Mouse (Mus musculus): ENCODE results near the gene Palmd. TPM values are rescaled to one million over a fixed set of nuclear protein-coding genes. Genes with fewer than 3 reads are reported as not detected.

Palmd gene
- polyA plus RNA-seq, 1 experiment, result not detected

DNA sequence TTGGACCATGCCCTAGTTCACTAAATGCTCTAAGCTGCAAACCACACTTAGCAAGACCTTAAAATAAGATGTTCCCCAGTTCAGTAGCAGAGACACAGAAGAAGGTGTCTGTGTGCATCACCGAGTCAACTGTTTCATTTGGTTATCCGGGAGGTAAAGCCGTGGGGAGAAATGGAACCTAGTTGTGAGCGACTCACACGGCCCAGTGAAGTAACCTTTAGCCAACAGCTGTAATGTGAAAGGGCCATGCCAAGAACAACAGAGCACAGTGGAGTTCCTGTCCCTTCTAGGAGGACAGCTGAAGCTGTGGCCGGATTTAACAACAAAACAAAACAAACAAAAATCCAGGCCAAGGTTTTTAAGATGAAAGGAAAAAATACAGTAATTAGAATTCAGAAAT, 2.0 kb downstream of the Palmd start:
- TF ChIP-seq GATA1 (IDR thresholded peaks at IDR 0.05; ENCODE audit: low read length), result no peak

DNA sequence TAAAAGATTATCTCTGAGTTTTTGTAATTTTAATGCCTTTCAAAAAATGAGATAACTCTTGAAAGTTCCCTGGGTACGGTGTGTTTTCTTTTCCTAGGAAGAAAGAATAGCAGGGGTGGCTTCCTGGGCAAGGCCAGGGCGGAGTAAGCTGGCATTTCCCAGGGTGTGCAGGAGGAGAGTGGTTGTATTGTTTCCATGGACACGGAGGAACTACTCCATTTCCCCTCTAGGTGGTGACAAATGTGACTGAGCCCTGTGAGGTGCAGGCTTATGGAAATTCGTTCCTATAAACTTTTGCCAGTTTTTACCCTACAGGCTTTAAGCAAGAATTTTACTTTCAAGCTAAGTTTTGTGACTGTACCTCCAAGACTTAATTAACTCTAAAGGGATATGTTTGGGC, 2.6 kb downstream of the Palmd start:
- TF ChIP-seq GATA1 (IDR thresholded peaks at IDR 0.05; ENCODE audit: low read length), result no peak

DNA sequence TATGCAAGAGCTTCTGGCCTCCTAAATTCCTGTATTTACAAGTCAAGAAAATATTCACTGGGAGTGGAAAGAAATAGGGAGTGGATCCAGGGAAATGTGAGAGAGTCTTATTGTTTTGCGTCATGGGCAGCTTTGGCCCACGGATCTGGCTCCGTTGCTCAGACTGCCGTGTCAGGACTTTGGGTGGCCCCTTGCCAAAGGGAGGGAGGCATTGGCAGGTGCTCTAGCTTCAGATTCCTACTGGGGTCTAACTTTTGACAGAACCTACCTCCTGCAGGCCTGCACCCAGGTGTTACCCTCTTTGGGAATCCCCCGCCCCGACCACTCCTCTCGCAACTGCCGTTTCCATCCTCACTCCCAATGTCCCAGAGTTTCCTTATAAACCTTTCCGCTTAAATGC, 4.4 kb downstream of the Palmd start:
- TF ChIP-seq GATA1 (IDR thresholded peaks at IDR 0.05; ENCODE audit: low read length), result no peak

DNA sequence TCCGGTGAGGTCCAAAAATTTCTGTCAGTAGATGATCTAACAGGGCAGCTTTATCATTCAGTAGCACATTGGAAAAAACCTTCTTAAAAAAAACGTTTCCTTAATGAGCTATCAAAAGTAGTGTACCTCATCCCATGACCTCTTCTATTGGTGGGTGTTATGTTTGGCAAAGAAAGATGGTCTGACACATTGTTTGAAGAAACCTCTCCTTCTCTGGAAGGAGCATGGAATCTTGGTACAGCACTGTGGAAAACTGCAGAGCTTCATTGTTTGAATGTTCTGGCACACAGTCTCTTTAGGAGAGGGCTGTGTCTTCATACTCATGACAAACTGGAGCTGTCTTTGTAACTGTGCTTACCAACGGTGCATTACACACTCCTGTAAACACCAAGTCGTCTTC, 5.6 kb downstream of the Palmd start:
- no peak for TF ChIP-seq GATA1 (IDR thresholded peaks at IDR 0.05; ENCODE audit: low read length)

DNA sequence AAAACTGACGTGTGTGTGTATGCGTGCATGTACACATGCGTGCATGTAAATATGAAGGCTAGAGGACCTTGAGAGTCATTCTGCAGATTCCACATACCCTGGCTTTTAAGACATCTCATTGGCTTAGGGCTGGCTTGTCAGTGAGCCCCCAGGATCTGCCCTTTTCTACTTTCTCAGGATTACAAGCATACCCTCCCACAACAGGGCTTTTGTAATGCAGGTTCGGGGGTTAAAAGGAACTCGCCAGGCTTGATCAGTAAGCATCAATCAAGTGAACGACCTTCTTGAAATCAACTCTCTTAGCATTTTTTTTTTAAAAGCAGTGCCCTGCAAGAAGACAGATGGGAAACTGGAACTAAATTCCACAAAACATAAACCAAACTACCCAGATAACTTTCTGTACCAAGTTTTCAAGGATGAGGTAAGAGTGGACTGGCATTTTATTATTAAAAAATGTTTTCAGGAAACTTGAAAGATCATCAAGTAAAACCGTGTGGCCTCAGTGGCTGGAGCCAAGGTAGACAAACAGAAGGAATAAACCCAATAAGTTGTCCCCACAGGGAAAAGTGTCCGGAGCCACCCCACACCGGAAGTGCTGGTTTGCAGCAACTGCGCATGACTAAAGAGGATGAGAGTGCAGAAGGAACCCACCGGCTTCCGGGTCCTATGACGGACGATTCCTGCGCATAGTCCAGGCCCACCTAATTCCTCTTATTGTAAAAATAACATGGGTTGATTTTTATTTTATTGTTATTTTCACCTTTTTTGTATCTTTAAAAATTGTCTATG, 7.2 kb downstream of the Palmd start:
- TF ChIP-seq GATA1 (IDR thresholded peaks at IDR 0.05; ENCODE audit: low read length), result no peak

DNA sequence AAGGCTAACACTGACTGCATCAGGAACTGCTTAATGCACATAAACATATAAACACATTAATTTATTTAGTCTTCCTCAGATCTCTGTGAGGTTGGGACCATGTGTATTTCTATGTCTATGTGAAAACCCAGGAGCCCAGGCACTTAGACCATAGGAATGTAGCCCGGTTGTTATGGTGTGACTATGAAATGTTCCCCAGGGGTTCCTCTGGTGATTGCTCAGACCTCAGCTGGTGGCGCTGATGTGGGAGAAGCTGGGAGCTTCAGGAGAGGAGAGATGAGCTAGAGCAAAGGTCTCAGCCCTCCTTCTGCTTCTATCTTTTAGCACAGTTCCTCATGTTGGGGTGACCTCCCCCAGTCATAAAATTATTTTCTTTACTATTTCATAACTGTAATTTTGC, 8.4 kb downstream of the Palmd start:
- TF ChIP-seq GATA1 (IDR thresholded peaks at IDR 0.05; ENCODE audit: low read length), result no peak

DNA sequence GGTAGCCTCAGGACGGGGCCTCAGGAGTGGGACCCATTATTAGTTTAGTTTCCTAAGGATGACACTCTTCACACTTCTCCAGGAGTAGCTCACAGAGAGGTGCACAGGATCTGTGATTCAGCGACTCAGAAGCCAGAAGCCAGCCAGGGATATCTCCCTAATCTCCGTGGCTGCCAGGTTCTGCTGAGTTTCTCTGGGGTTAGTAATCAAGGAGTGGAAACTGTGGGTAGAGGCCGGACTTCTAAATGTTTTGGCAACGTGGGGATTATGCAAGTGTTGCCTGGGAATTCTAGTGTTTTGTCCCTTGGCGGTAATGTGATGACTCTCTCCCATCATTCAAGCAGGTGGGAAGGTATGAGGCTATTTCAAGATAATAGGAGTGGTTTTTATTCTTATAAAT, 13.7 kb downstream of the Palmd start:
- no peak for TF ChIP-seq GATA1 (IDR thresholded peaks at IDR 0.05; ENCODE audit: low read length)

DNA sequence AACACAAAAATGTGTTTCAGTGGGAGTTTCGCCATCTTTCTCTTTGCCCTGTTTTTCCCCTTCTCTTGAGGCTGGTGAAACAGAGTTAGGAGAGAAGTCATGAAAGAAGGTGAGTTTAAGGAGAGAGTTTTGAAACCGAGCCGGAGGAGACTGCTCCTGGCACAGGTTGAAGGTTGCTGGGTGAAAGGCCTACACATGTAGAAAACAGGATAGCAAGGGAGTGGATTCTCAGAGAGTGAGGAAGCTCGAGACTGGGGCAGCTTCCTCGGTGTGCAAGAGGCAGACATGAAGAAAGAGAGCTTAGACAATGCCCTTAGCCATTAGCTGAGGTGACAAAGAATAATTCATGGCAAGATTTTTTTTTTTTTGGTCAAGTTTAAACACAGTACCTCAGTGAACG, 15.4 kb downstream of the Palmd start:
- no peak for TF ChIP-seq GATA1 (IDR thresholded peaks at IDR 0.05; ENCODE audit: low read length)

DNA sequence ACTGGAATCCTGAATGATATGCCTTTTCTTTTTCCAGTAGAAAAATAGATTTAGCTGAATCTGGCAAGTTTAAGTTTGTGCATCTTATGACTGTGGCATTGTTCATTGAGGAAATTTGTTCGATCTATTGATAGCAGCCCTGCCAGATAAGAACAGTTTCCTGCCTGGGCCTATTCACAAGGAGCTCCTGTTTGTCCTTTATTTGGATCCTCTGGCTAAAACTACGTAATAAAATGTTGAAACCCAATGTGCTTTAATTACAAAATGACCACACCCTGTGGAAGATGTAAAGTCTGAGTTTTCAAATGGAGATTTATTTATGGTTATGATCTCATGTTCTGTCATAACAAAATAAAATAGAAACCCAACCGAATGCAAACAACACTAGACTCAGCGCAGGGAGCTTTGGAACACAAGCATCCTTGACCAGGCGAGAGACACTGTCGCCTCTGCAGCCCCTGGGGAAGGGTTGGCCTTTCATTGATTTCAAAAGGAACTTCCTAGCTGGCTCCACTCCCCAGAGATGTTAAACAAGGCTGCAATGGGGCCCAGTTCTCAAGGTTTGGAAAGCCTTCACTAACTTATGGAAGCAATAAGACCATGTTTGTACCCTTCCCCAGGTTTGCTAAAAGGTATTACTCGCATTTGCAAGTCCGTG, 16.4 kb downstream of the Palmd start:
- no peak for TF ChIP-seq GATA1 (IDR thresholded peaks at IDR 0.05; ENCODE audit: low read length)

DNA sequence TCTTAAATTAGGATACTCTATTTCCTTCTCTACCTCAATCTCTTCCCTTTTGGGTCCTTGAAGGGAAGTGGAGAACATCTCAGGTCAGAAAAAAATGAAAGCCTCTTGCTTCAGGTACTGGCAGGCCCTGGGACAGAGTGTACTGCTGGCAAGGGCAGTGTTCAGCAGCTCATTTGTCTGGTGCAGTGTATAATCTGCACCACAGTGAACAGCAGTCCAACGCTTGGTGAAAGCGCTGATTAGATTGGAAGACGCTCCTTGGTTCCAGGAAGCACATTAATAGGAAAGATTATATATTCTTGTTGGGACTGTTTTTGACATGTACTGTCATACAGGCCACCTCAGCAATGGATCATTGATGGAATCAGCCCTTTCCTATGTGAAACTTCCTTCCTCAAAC, 17.3 kb downstream of the Palmd start:
- TF ChIP-seq GATA1 (IDR thresholded peaks at IDR 0.05; ENCODE audit: low read length), result no peak

DNA sequence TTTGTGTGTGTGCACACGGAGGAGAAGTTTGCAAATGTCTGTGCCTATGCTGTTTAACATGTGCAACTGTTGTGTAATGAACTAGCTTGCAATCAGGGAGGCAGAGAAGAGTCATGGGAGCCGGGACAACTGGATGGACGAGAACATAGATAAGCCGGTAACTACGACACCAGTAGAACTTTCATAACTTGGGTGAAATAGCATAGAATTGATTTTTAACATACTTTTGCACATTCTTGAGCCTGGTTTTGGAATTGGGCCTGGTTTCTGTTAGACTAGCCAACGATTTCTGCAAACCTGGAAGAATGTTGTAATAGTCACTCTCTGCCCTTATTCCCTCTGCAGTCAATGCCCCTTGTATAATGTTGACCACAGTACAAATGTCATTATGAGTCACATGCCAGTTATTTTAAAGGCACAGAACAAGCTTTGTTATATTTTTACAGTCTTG, 18.1 kb downstream of the Palmd start:
- TF ChIP-seq GATA1 (IDR thresholded peaks at IDR 0.05; ENCODE audit: low read length), result no peak

DNA sequence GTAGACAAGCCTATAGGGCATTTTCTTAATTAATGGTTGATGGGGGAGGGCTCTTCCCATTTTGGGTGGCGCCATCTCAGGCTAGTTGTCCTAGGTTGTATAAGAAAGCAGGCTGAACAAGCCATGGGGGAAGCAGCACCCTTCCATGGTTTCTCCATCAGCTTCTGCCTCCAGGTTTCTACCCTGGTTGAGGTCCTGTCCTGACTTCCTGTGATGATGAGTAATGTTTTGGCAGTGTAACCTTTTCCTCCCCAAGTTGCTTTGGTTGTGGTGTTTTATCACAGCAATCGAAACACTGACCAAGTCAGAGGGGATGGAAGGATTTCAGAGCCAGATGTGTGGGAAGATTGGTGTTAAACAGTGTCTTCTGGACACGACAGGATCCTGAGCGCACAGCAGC, 22.3 kb downstream of the Palmd start:
- no peak for TF ChIP-seq GATA1 (IDR thresholded peaks at IDR 0.05; ENCODE audit: low read length)

DNA sequence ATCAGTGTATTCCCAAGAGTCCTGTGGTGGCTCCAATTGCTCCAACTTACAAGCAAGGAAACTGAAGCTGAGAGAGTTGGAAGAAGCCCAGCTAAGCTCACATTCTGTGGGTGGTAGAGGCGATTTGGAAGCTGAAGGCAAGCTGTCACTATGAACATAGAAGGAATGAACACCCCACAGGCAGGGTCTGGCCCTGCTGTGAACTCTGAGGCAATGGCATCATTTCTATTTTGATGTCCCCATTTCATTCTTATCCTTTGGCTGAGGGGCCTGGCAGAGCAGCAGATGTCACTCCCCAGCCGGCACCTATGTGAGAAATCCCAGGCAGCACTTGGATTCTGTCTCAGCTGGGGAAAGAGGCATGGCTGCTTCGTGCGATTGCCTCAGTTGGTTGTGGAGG, 25.4 kb downstream of the Palmd start:
- TF ChIP-seq GATA1 (IDR thresholded peaks at IDR 0.05; ENCODE audit: low read length), result no peak

DNA sequence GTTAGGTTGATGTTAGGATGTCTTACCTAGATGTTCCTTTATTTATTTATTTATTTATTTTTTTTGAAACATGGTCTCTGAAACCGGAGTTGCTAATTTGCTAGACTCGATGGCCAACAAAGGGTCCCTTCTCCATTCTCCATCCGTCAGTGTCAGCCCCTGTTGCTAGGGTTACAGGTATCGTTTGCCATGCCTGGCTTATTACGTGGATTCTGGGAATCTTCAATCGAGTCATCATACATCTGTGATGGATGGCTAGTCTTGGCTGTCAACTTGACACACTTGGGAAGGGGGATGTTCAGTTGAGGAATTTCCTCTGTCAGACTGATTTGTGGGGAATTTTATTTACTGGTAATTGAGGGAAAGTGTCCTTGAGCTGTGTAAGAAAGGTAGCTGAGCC, 26.0 kb downstream of the Palmd start:
- TF ChIP-seq GATA1 (IDR thresholded peaks at IDR 0.05; ENCODE audit: low read length), result no peak

DNA sequence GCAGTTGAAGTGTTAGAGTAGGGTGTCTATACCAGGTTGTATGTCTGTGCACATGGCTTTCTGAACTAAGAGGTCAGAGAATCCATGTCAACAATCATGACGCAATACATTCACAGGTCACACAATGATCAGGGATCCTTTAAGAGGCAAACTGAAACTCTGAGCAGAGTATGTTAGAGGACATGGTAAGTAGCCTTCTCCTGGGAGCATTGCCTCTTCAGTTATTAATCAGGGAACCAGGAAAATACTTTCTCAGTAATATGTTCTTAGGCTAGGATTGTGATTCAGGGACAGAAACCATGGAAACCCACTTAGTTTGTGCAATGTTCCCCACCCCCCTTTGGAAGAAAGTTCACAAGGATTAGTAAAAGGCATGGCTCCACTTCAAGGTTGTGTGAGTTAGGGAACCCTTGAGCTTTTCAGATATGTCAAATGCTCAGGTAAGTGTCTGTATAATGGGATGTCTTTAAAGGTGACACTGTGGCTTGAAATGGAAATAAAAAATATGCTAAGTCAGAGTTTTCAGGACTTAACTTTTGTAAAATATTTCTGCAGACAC, 27.1 kb downstream of the Palmd start:
- TF ChIP-seq GATA1 (IDR thresholded peaks at IDR 0.05; ENCODE audit: low read length), result no peak

DNA sequence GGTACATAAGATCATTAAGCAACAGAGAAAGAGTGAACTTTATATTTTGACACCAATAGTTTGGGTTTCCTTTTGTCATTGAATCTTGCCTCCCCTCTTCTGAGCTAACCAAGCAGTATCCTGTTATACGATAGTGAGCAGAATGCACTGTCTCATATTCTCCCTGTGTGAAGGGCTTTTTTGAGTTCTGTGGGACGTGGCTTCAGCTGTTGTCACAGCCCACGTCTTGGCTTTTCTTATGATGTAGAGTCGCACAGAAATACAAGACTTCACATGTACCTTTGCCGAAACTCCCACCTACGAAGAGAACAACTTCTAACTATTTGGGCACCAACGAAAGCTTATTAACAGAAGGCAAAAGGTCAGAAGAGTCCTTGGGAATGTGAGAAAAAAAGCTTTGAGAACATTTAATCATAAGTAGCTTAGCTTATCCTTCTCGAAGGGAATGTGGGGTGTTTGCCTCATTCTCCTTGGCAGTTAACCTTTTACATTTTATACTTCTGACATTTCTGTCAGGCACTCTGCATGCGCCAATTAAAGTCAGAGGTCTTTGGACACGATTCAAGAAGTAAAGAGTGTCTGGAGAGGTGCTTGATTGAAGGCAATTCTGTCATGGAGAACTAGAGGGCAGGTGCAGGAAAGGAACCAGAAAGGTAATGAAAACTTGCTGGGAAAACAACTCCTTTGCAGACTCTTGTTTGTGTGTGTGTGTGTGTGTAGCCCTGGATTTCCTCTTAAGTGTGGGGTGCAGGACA, 27.8 kb downstream of the Palmd start:
- TF ChIP-seq GATA1 (IDR thresholded peaks at IDR 0.05; ENCODE audit: low read length), result no peak
